Mouse (Mus musculus): ENCODE measurements at regions not wholly inside any gene's neighbourhood (a gene's known extent, or its start where the extent isn't known, plus 50 kb on each side); places are given as distances from the start of the nearest gene placed in this dataset.

- Histone ChIP-seq H3K27me3 (ENCODE audit: control insufficient read depth, insufficient read depth, low read length) (no peaks in the 10 kb centered on the region), H3K27ac (ENCODE audit: low read depth, low read length) (no peak overlapping the region), H3K9me3 (replicated peaks; ENCODE audit: control insufficient read depth, low read length) (no peaks in the 10 kb centered on the region), H3K4me3 (ENCODE audit: low read depth, low read length) (no peak overlapping the region), H3K4me1 (ENCODE audit: control insufficient read depth, insufficient read depth, low read length) (no peaks in the 10 kb centered on the region), H3K4me2 (no peak overlapping the region), H3K36me3 (ENCODE audit: control insufficient read depth, insufficient read depth, low read length) (no peaks in the 10 kb centered on the region), H3K9ac (ENCODE audit: low read depth, low read length) (no peak overlapping the region)
- ATAC-seq (replicated peaks; ENCODE audit: insufficient number of reproducible peaks, low FRiP score, low TSS enrichment), result no peak
- 72% methylated on average over 1 of the region's 1 CpGs for WGBS (ENCODE audit: insufficient replicate concordance)
Observed at GRCm38 (mm10) chr3:80025795-80026194, 141.5 kb downstream of the Fam198b start.

DNA sequence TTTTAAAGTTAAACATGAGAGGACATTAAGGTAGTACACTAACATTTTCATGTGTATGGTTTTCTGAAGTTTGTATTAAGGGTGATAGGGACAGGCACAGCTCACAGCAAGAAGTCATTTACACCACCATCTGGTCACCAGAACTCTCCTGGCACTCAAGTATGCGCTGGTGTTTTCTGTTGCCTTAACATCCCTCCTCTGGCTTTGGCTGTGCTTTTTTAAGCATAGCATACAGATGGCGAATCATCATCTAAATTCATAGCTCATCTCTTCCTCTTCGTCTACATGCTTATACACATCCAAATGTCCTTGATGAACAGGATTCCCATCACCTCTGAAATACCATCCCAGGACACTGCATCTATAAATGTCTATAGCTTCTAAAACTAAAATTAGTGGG, 148.7 kb downstream of the Fam198b start:
- H3K4me3 ChIP-seq (ENCODE audit: low read depth, low read length), result no peak overlapping the region
- no peak overlapping the region for H3K9ac ChIP-seq (ENCODE audit: low read depth, low read length)
- H3K27ac ChIP-seq (ENCODE audit: low read depth, low read length), result no peak overlapping the region
- H3K9me3 ChIP-seq (replicated peaks; ENCODE audit: control insufficient read depth, low read length), result no peaks in the 10 kb centered on the region
- H3K4me2 ChIP-seq, result no peak overlapping the region
- 74% methylated on average over 3 of the region's 3 CpGs for WGBS (ENCODE audit: insufficient replicate concordance)
- no peak for ATAC-seq (replicated peaks; ENCODE audit: insufficient number of reproducible peaks, low FRiP score, low TSS enrichment)
- no peaks in the 10 kb centered on the region for H3K36me3 ChIP-seq (ENCODE audit: control insufficient read depth, insufficient read depth, low read length)
- H3K27me3 ChIP-seq (ENCODE audit: control insufficient read depth, insufficient read depth, low read length), result no peaks in the 10 kb centered on the region
- no peaks in the 10 kb centered on the region for H3K4me1 ChIP-seq (ENCODE audit: control insufficient read depth, insufficient read depth, low read length)

DNA sequence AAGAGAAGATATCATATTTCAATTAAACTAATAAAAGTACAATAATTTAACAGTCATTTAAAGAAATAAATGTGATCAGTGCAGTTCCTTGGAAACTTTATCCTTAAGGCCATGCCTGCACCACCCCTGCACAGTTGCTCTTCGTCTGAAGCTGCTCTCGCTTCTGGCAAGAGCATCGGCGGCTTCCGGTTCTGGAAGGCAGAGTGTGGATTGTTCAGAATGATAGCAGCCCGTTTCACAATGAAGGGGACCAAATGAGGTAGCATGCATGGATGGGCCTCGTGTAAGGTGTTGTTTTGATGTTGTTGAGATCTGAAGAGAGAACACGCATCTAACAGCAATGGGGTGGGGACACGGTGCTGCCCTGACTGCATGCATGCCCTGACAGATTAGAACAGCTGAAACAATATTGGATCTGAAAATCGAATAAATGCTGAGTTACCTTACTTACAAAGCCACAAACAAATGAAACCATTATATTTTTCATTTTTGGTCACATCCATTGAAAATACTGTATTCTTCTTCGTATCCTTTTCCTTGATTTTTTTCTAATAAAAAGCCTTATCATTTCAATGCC, 154.3 kb downstream of the Fam198b start:
- H3K27me3 ChIP-seq (ENCODE audit: control insufficient read depth, insufficient read depth, low read length), result no peaks in the 10 kb centered on the region
- WGBS (ENCODE audit: insufficient replicate concordance), result 60% methylated on average over 11 of the region's 11 CpGs
- H3K36me3 ChIP-seq (ENCODE audit: control insufficient read depth, insufficient read depth, low read length), result no peaks in the 10 kb centered on the region
- H3K4me2 ChIP-seq, result no peak overlapping the region
- no peak overlapping the region for H3K27ac ChIP-seq (ENCODE audit: low read depth, low read length)
- H3K9me3 ChIP-seq (replicated peaks; ENCODE audit: control insufficient read depth, low read length), result no peaks in the 10 kb centered on the region
- ATAC-seq (replicated peaks; ENCODE audit: insufficient number of reproducible peaks, low FRiP score, low TSS enrichment), result no peak
- no peak overlapping the region for H3K4me3 ChIP-seq (ENCODE audit: low read depth, low read length)
- H3K4me1 ChIP-seq (ENCODE audit: control insufficient read depth, insufficient read depth, low read length), result no peaks in the 10 kb centered on the region
- no peak overlapping the region for H3K9ac ChIP-seq (ENCODE audit: low read depth, low read length)

DNA sequence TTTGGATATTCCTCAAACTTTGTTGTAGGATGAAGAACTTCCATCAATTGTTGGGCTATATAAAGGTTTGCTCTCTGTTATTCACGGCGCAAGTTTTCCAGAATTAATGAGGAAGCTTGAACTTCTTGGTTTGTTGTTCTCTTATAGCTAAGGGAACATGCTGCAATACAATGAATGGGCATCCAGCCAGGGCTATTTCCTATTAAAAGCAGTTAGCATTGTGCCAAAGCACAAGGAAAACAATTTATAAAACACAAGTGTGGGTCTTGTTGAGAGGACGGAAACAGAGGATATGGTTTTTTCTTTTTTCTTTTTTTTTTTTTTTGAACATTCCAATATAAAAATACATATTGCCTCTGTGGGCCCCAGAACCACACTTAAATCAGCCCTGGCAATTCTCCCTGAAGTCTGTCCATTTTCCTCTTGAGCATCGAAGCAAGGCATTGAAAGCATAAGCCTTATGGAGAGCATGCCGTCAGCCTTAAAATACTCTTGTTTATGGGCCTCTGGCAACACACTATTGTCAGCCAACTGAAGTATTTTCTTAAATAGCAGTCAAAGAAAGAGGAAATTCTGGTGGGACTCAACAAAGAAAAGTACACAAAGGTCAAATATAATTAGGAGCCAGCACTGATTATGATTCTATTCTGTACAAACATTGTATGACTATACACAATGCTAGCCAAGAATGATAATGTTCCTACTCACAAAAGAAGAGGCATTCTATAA, 158.6 kb downstream of the Fam198b start:
- no peak overlapping the region for H3K27ac ChIP-seq (ENCODE audit: low read depth, low read length)
- H3K9me3 ChIP-seq (replicated peaks; ENCODE audit: control insufficient read depth, low read length), result no peaks in the 10 kb centered on the region
- no peak overlapping the region for H3K4me3 ChIP-seq (ENCODE audit: low read depth, low read length)
- no peaks in the 10 kb centered on the region for H3K36me3 ChIP-seq (ENCODE audit: control insufficient read depth, insufficient read depth, low read length)
- WGBS (ENCODE audit: insufficient replicate concordance), result 77% methylated on average over 5 of the region's 5 CpGs
- no peaks in the 10 kb centered on the region for H3K4me1 ChIP-seq (ENCODE audit: control insufficient read depth, insufficient read depth, low read length)
- H3K27me3 ChIP-seq (ENCODE audit: control insufficient read depth, insufficient read depth, low read length), result no peaks in the 10 kb centered on the region
- ATAC-seq (replicated peaks; ENCODE audit: insufficient number of reproducible peaks, low FRiP score, low TSS enrichment), result no peak
- no peak overlapping the region for H3K9ac ChIP-seq (ENCODE audit: low read depth, low read length)
- no peak overlapping the region for H3K4me2 ChIP-seq

GRCm38 (mm10) chr3:80049495-80050225, 165.3 kb downstream of the Fam198b start:
- no peak overlapping the region for H3K27ac ChIP-seq (ENCODE audit: low read depth, low read length)
- no peaks in the 10 kb centered on the region for H3K27me3 ChIP-seq (ENCODE audit: control insufficient read depth, insufficient read depth, low read length)
- no peak overlapping the region for H3K4me2 ChIP-seq
- ATAC-seq (replicated peaks; ENCODE audit: insufficient number of reproducible peaks, low FRiP score, low TSS enrichment), result no peak
- no peaks in the 10 kb centered on the region for H3K36me3 ChIP-seq (ENCODE audit: control insufficient read depth, insufficient read depth, low read length)
- H3K9me3 ChIP-seq (replicated peaks; ENCODE audit: control insufficient read depth, low read length), result no peaks in the 10 kb centered on the region
- peaks cover 19% of the 10 kb centered on the region for H3K4me1 ChIP-seq (ENCODE audit: control insufficient read depth, insufficient read depth, low read length)
- H3K9ac ChIP-seq (ENCODE audit: low read depth, low read length), result no peak overlapping the region
- H3K4me3 ChIP-seq (ENCODE audit: low read depth, low read length), result no peak overlapping the region
- whole genome bisulfite sequencing (ENCODE audit: insufficient replicate concordance), result 80% methylated on average over 5 of the region's 5 CpGs

DNA sequence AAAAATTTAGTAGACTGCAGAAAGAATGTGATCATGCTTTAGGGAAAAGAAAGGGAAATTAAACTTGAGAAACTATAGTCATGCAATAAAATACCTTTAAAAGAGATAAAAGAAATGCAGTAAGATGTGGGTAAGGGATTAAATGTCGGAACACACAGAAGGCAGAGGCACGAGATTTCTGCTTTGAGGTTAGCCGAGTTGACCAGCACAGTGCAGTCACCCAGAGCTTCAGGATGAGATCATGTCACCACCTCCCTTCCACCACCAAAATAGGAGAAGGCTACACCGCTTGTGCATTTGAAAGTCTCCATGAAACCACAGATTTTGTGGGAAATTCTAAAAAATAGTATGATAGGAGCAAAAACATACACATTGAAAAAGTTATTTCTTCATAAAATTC, 166.6 kb downstream of the Fam198b start:
- H3K9ac ChIP-seq (ENCODE audit: low read depth, low read length), result no peak overlapping the region
- no peak overlapping the region for H3K4me3 ChIP-seq (ENCODE audit: low read depth, low read length)
- H3K27me3 ChIP-seq (ENCODE audit: control insufficient read depth, insufficient read depth, low read length), result no peaks in the 10 kb centered on the region
- H3K4me1 ChIP-seq (ENCODE audit: control insufficient read depth, insufficient read depth, low read length), result peaks cover 19% of the 10 kb centered on the region
- ATAC-seq (replicated peaks; ENCODE audit: insufficient number of reproducible peaks, low FRiP score, low TSS enrichment), result no peak
- 57% methylated on average over 4 of the region's 4 CpGs for WGBS (ENCODE audit: insufficient replicate concordance)
- H3K27ac ChIP-seq (ENCODE audit: low read depth, low read length), result no peak overlapping the region
- no peak overlapping the region for H3K4me2 ChIP-seq
- H3K36me3 ChIP-seq (ENCODE audit: control insufficient read depth, insufficient read depth, low read length), result no peaks in the 10 kb centered on the region
- H3K9me3 ChIP-seq (replicated peaks; ENCODE audit: control insufficient read depth, low read length), result no peaks in the 10 kb centered on the region

DNA sequence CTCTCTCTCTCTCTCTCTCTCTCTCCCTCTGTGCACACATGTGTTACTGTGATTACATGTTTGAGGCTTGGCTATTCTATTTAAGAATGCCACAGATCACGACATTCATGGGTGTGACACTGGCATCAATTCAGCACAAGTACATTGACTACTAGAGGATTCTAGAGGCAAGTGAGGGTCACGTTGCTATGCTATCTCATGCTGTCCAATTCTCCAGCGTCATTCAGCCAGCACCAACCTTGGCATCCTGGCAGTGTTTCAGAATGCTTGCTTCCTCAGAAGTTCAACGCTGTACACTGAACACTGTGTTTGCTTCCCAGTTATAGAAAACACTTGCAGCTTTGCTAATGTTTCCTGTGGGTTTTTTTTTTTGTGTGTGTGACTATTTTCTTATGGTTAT, 167.6 kb downstream of the Fam198b start:
- peak overlapping the region; percentile 42 for H3K27ac ChIP-seq (ENCODE audit: low read depth, low read length)
- H3K9me3 ChIP-seq (replicated peaks; ENCODE audit: control insufficient read depth, low read length), result no peaks in the 10 kb centered on the region
- H3K36me3 ChIP-seq (ENCODE audit: control insufficient read depth, insufficient read depth, low read length), result no peaks in the 10 kb centered on the region
- H3K4me3 ChIP-seq (ENCODE audit: low read depth, low read length), result no peak overlapping the region
- ATAC-seq (replicated peaks; ENCODE audit: insufficient number of reproducible peaks, low FRiP score, low TSS enrichment), result no peak
- peaks cover 19% of the 10 kb centered on the region for H3K4me1 ChIP-seq (ENCODE audit: control insufficient read depth, insufficient read depth, low read length)
- WGBS (ENCODE audit: insufficient replicate concordance), result 30% methylated on average over 4 of the region's 4 CpGs
- H3K27me3 ChIP-seq (ENCODE audit: control insufficient read depth, insufficient read depth, low read length), result no peaks in the 10 kb centered on the region
- no peak overlapping the region for H3K9ac ChIP-seq (ENCODE audit: low read depth, low read length)
- no peak overlapping the region for H3K4me2 ChIP-seq

DNA sequence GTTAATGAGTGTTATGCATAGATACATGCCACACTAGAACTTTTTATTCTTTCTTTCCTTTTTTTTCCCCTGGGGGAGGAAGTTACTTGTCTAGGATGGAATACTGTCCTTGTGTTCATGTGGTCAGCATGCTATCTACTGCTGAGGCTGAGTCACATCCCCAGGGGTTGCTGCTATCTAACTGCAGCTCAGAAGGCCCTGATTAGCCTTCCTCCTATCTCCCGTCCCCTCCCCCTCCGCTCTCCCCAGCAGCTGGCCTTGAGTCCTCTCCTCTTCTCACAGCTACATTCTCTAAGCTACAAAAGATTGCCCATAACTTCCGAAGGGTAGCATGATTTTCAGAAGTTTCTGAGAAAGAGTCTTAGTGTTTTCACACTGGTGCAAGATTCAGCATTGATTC, 168.5 kb downstream of the Fam198b start:
- Histone ChIP-seq H3K27ac (ENCODE audit: low read depth, low read length) (peak overlapping the region; percentile 73), H3K27me3 (ENCODE audit: control insufficient read depth, insufficient read depth, low read length) (no peaks in the 10 kb centered on the region), H3K4me2 (no peak overlapping the region), H3K9me3 (replicated peaks; ENCODE audit: control insufficient read depth, low read length) (no peaks in the 10 kb centered on the region), H3K4me3 (ENCODE audit: low read depth, low read length) (no peak overlapping the region), H3K4me1 (ENCODE audit: control insufficient read depth, insufficient read depth, low read length) (peaks cover 19% of the 10 kb centered on the region), H3K36me3 (ENCODE audit: control insufficient read depth, insufficient read depth, low read length) (no peaks in the 10 kb centered on the region), H3K9ac (ENCODE audit: low read depth, low read length) (no peak overlapping the region)
- ATAC-seq (replicated peaks; ENCODE audit: insufficient number of reproducible peaks, low FRiP score, low TSS enrichment), result 0 out of 2 replicates have a peak, but pooled peaks have one; percentile 63
- 13% methylated on average over 3 of the region's 3 CpGs for WGBS (ENCODE audit: insufficient replicate concordance)

Measured in heart, embryonic 11.5 days (tissue).